Mouse (Mus musculus) spleen, postnatal 0 days (tissue): ENCODE results near the gene Gm9887. TPM values are rescaled to one million over a fixed set of nuclear protein-coding genes. Genes with fewer than 3 reads are reported as not detected.

Source experiments
- polyA plus RNA-seq: library from polyadenylated mRNA; unstranded; fragments of >200 nt; fragmentation: Nextera tagmentation; extraction: Ambion mirVana; gene quantifications from 2 replicates; pipeline ENCODE4 v1.2.1, GENCODE M21; 2015

Gm9887 gene
- 0.53 and 1.00 TPM in 2 replicates for polyA plus RNA-seq

DNA sequence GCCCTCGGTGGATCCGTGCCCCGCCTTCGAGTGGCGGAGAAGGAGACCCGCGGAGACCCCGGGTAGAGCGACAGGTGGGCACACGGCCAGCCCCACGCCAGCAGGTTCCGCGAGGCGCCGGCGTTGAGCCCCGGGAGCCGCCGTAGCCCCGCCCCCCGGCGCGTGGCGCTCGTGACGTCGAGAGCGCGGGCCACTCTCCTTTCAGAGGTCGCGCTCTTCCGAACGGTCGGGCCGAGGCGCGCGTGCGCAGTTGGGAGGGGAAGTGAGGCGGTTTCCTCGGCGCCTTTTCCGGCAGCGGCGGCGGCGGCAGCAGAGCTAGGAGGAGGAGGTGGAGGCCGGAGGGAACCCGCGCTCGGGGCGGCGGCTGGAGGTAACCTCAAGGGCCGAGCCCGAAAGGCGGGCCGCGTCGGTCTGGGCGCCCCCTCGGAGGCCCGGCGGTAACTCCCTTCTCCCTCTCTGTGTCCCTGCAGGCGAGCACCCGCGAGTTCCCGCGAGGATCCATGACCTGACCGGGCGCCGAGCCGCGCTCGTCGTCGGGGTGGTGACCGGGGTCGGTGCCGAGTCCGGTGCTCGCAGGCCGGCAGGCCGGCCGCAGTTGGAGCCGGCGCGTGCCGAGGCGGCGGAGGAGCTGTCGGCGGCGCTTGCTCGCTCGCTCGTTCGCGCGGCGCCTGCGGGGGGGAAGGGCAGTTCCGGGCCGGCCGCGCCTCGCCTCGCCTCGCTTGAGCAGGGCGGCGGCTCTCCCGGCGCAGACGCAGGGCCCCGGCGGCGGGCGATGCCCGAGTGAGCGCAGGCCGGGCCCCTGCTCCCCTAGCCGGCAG is at the start of gene Gm9887, which contains the start of gene Arf6:
Gene Gm9887 (minus strand): TSS at position 605 of the 818 bp plus-strand sequence.
Gene Arf6 (plus strand): TSS at position 297 of the 818 bp plus-strand sequence.

DNA sequence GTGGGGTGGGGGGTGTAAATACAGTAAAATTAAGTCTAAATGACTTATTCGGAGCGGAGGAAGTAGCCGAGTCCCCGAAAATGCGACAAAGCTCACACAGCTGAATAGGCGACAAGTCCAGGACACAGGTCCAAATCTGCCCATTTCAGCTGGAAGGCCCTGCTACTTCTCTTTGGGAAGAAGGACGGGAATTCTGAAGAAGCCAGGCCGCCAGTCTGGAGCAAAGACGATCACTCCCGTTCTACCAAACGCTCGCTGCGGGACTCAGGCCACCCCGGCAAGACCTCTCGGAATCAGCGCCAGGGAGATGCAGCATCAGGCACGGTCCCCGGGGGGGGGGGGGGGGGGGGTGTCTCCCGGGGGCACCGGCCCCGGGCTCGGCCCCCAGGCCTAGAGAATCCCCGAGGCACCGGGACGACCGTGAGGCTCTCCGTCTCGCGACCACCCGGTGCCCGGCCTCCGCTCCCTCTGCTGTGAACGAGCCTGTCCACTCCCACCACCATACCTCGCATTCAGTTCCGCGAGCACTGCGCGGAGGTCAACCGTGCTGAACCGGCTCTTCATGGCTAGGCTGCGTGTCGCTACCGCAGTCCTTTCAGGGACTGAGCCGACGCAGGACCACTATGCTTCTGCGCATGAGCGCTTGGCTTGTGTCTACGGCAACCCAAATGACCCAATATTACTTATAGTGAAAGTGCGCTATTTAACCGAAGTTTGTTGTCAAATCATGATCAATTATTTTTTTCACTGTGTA is 15.5 kb downstream of the Gm9887 start, which contains the start of gene Nemf:
Gene Nemf (minus strand): TSS at position 620 of the 754 bp plus-strand sequence.

Other genes with a start within 250 kb of the Gm9887 start
- gene Rps29, start 213.3 kb downstream of the Gm9887 start, polyA plus RNA-seq = 2,094 and 2,254 TPM in 2 replicates
- gene Lrr1, start 203.6 kb downstream of the Gm9887 start, polyA plus RNA-seq = 25.9 and 32.1 TPM in 2 replicates
- 568 and 588 TPM in 2 replicates for gene Rpl36al, start 188.4 kb downstream of the Gm9887 start, polyA plus RNA-seq
- gene Mgat2, start 188.3 kb downstream of the Gm9887 start, polyA plus RNA-seq = 31.0 and 35.0 TPM in 2 replicates
- gene Gm49383, start 175.4 kb downstream of the Gm9887 start, polyA plus RNA-seq = 24.1 and 27.3 TPM in 2 replicates
- 7.0 and 9.0 TPM in 2 replicates for gene Dnaaf2, start 174.0 kb downstream of the Gm9887 start, polyA plus RNA-seq
- 23.7 and 24.5 TPM in 2 replicates for gene Gm49384, start 168.2 kb downstream of the Gm9887 start, polyA plus RNA-seq
- 22.5 and 27.0 TPM in 2 replicates for gene Pole2, start 144.3 kb downstream of the Gm9887 start, polyA plus RNA-seq
- 10.3 and 11.9 TPM in 2 replicates for gene Klhdc1, start 131.3 kb downstream of the Gm9887 start, polyA plus RNA-seq
- gene Klhdc2, start 75.8 kb downstream of the Gm9887 start, polyA plus RNA-seq = 92.4 and 102 TPM in 2 replicates
- 57.4 and 64.4 TPM in 2 replicates for gene Nemf, start 15.3 kb downstream of the Gm9887 start, polyA plus RNA-seq
- 47.8 and 49.0 TPM in 2 replicates for gene Arf6, start 308 bp downstream of the Gm9887 start, polyA plus RNA-seq
- gene Vcpkmt, start 210.6 kb upstream of the Gm9887 start, polyA plus RNA-seq = 13.6 and 16.2 TPM in 2 replicates